8 mouse cellular contexts compared by ENCODE assay signal in the genomic region with DNA sequence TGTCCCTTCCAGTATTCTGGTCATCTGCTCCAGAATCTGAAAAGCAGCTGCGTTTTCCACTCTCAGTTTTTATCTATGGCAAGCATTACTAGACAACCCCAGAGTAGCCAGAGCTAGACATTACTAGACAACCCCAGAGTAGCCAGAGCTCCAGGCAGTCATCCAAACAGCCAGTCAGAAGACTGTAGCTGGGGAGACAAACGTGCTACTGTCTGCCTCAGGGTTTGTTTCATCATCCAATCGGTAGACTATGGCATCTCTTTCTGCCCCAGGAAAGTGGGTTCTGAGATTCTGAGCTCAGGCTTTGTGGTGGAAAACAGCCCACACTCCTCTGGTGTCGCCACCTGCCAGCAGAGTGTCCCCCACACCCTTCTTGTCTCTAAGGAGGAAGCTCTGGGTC. TPM values are rescaled to one million over a fixed set of nuclear protein-coding genes. Genes with fewer than 3 reads are reported as not detected.
DNase-seq lines count a peak whose midpoint lies in the region; ATAC-seq lines count a peak whose summit lies in the region.

No protein-coding gene starts in this region.

- H3K27ac ChIP-seq in embryonic facial prominence, embryonic 12.5 days: no peak overlapping the region
- no peak overlapping the region for H3K27ac ChIP-seq in heart, embryonic 11.5 days (ENCODE audit: low read depth, low read length)
- no peak overlapping the region for H3K27ac ChIP-seq in liver, embryonic 16.5 days (ENCODE audit: low read length)
- H3K27ac ChIP-seq in neural tube, embryonic 13.5 days (replicated peaks): peak overlapping the region; percentile 69

- 27% methylated on average over 4 of the region's 4 CpGs for WGBS in embryonic facial prominence, embryonic 12.5 days
- WGBS in heart, embryonic 11.5 days (ENCODE audit: insufficient replicate concordance): 28% methylated on average over 4 of the region's 4 CpGs
- WGBS in liver, embryonic 16.5 days (ENCODE audit: insufficient replicate concordance): 15% methylated on average over 4 of the region's 4 CpGs
- 31% methylated on average over 4 of the region's 4 CpGs for WGBS in neural tube, embryonic 13.5 days

- no peak for ATAC-seq in embryonic facial prominence, embryonic 12.5 days (ENCODE audit: insufficient number of reproducible peaks, insufficient read depth, low FRiP score, low TSS enrichment)
- no peak for ATAC-seq in heart, embryonic 11.5 days (replicated peaks; ENCODE audit: insufficient number of reproducible peaks, low FRiP score, low TSS enrichment)
- ATAC-seq in liver, embryonic 16.5 days (ENCODE audit: low read depth): peak; percentile 56
- ATAC-seq in neural tube, embryonic 13.5 days (ENCODE audit: low read depth): peak; percentile 74

- no peak overlapping the region for H3K9ac ChIP-seq in embryonic facial prominence, embryonic 12.5 days
- H3K9ac ChIP-seq in heart, embryonic 11.5 days (ENCODE audit: low read depth, low read length): no peak overlapping the region
- H3K9ac ChIP-seq in liver, embryonic 16.5 days (ENCODE audit: low read depth, low read length): no peak overlapping the region
- H3K9ac ChIP-seq in neural tube, embryonic 13.5 days: peak overlapping the region; percentile 57

- no peaks in the 10 kb centered on the region for H3K27me3 ChIP-seq in embryonic facial prominence, embryonic 12.5 days
- peaks cover 5% of the 10 kb centered on the region; the same call in 1 of the 2 replicates for H3K27me3 ChIP-seq in heart, embryonic 11.5 days (ENCODE audit: control insufficient read depth, insufficient read depth, low read length)
- H3K27me3 ChIP-seq in liver, embryonic 16.5 days (ENCODE audit: control insufficient read depth, insufficient read depth, low read depth, low read length): no peaks in the 10 kb centered on the region
- H3K27me3 ChIP-seq in neural tube, embryonic 13.5 days: no peaks in the 10 kb centered on the region

- H3K4me1 ChIP-seq in embryonic facial prominence, embryonic 12.5 days: no peaks in the 10 kb centered on the region
- H3K4me1 ChIP-seq in heart, embryonic 11.5 days (ENCODE audit: control insufficient read depth, insufficient read depth, low read length): no peaks in the 10 kb centered on the region
- H3K4me1 ChIP-seq in liver, embryonic 16.5 days (ENCODE audit: control insufficient read depth, low read depth, low read length): no peaks in the 10 kb centered on the region
- H3K4me1 ChIP-seq in neural tube, embryonic 13.5 days (replicated peaks): peaks cover 16% of the 10 kb centered on the region

- H3K36me3 ChIP-seq in embryonic facial prominence, embryonic 12.5 days: no peaks in the 10 kb centered on the region
- no peaks in the 10 kb centered on the region for H3K36me3 ChIP-seq in heart, embryonic 11.5 days (ENCODE audit: control insufficient read depth, insufficient read depth, low read length)
- no peaks in the 10 kb centered on the region for H3K36me3 ChIP-seq in liver, embryonic 16.5 days (ENCODE audit: control insufficient read depth, insufficient read depth)
- no peaks in the 10 kb centered on the region for H3K36me3 ChIP-seq in neural tube, embryonic 13.5 days

- H3K4me3 ChIP-seq in embryonic facial prominence, embryonic 12.5 days: 0 out of 2 replicates have a peak overlapping the region, but pooled peaks have one; percentile 3
- H3K4me3 ChIP-seq in heart, embryonic 11.5 days (ENCODE audit: low read depth, low read length): no peak overlapping the region
- H3K4me3 ChIP-seq in liver, embryonic 16.5 days (ENCODE audit: low read depth, low read length): no peak overlapping the region
- H3K4me3 ChIP-seq in neural tube, embryonic 13.5 days: peak overlapping the region; percentile 36

- H3K4me2 ChIP-seq in embryonic facial prominence, embryonic 12.5 days (replicated peaks): 0 out of 2 replicates have a peak overlapping the region, but pooled peaks have one; percentile 9
- peak overlapping the region; percentile 41 for H3K4me2 ChIP-seq in heart, embryonic 11.5 days
- no peak overlapping the region for H3K4me2 ChIP-seq in liver, embryonic 16.5 days (ENCODE audit: low read depth, low read length)
- peak overlapping the region; percentile 48 for H3K4me2 ChIP-seq in neural tube, embryonic 13.5 days

- peak; percentile 52 for DNase-seq in urinary bladder, postnatal 14 days (ENCODE audit: low spot score)
- DNase-seq in urinary bladder, adult 18-20 months (ENCODE audit: low spot score in 2 of 2): no peak
- peak; percentile 41 for DNase-seq in kidney, adult 9 months
- DNase-seq in yolk sac, embryonic 10.5 days (ENCODE audit: low spot score): no peak

- H3K9me3 ChIP-seq in embryonic facial prominence, embryonic 12.5 days: no peaks in the 10 kb centered on the region
- no peaks in the 10 kb centered on the region for H3K9me3 ChIP-seq in heart, embryonic 11.5 days (replicated peaks; ENCODE audit: control insufficient read depth, low read length)
- H3K9me3 ChIP-seq in liver, embryonic 16.5 days (replicated peaks; ENCODE audit: control insufficient read depth, low read length): no peaks in the 10 kb centered on the region
- no peaks in the 10 kb centered on the region for H3K9me3 ChIP-seq in neural tube, embryonic 13.5 days

RNA-seq across cellular contexts. Expression of a gene that starts 23.3 kb away (rescaled TPM):
- not detected in 2 replicates for polyA plus RNA-seq in embryonic facial prominence, embryonic 12.5 days (2016; fragmentation: Nextera tagmentation; extraction: Ambion mirVana)
- 0.10 TPM in 1 of 2 replicates, not detected in the other for polyA plus RNA-seq in heart, embryonic 11.5 days (2014; fragmentation: Nextera tagmentation; extraction: Ambion mirVana)
- 0.07 TPM in 1 of 2 replicates, not detected in the other for polyA plus RNA-seq in liver, embryonic 16.5 days (2015; fragmentation: Nextera tagmentation; extraction: Ambion mirVana)
- 0.08 TPM in 1 of 2 replicates, not detected in the other for polyA plus RNA-seq in neural tube, embryonic 13.5 days (2015; fragmentation: Nextera tagmentation; extraction: Ambion mirVana)

RNA-seq across cellular contexts. Expression of a gene that starts 33.4 kb away (rescaled TPM):
- not detected in 2 replicates for polyA plus RNA-seq in embryonic facial prominence, embryonic 12.5 days (2016; fragmentation: Nextera tagmentation; extraction: Ambion mirVana)
- not detected in 2 replicates for polyA plus RNA-seq in heart, embryonic 11.5 days (2014; fragmentation: Nextera tagmentation; extraction: Ambion mirVana)
- polyA plus RNA-seq in liver, embryonic 16.5 days (2015; fragmentation: Nextera tagmentation; extraction: Ambion mirVana): 0.09 and 0.13 TPM in 2 replicates
- polyA plus RNA-seq in neural tube, embryonic 13.5 days (2015; fragmentation: Nextera tagmentation; extraction: Ambion mirVana): not detected in 2 replicates

RNA-seq across cellular contexts. Expression of a gene that starts 45.0 kb away (rescaled TPM):
- not detected in 2 replicates for polyA plus RNA-seq in embryonic facial prominence, embryonic 12.5 days (2016; fragmentation: Nextera tagmentation; extraction: Ambion mirVana)
- polyA plus RNA-seq in heart, embryonic 11.5 days (2014; fragmentation: Nextera tagmentation; extraction: Ambion mirVana): not detected in 2 replicates
- polyA plus RNA-seq in liver, embryonic 16.5 days (2015; fragmentation: Nextera tagmentation; extraction: Ambion mirVana): not detected in 2 replicates
- polyA plus RNA-seq in neural tube, embryonic 13.5 days (2015; fragmentation: Nextera tagmentation; extraction: Ambion mirVana): not detected in 2 replicates

RNA-seq across cellular contexts. Expression of a gene that starts 54.0 kb away (rescaled TPM):
- 0.22 TPM in 1 of 2 replicates, not detected in the other for polyA plus RNA-seq in embryonic facial prominence, embryonic 12.5 days (2016; fragmentation: Nextera tagmentation; extraction: Ambion mirVana)
- polyA plus RNA-seq in heart, embryonic 11.5 days (2014; fragmentation: Nextera tagmentation; extraction: Ambion mirVana): 0.04 and 0.21 TPM in 2 replicates
- polyA plus RNA-seq in liver, embryonic 16.5 days (2015; fragmentation: Nextera tagmentation; extraction: Ambion mirVana): not detected in 2 replicates
- polyA plus RNA-seq in neural tube, embryonic 13.5 days (2015; fragmentation: Nextera tagmentation; extraction: Ambion mirVana): not detected in 2 replicates

Comparison
In these comparisons a context has a peak if more than half of its experiments do, and no peak if none do; other contexts are left out.
1. DNase-seq: peak in urinary bladder, postnatal 14 days (single experiment) and kidney, adult 9 months (single experiment); none in urinary bladder, adult 18-20 months (0 of 2) and yolk sac, embryonic 10.5 days (single experiment).
2. ATAC-seq: peak in liver, embryonic 16.5 days (single experiment) and neural tube, embryonic 13.5 days (single experiment); none in embryonic facial prominence, embryonic 12.5 days (single experiment) and heart, embryonic 11.5 days (single experiment).
3. H3K4me3 ChIP-seq: peak in embryonic facial prominence, embryonic 12.5 days (single experiment) and neural tube, embryonic 13.5 days (single experiment); none in heart, embryonic 11.5 days (single experiment) and liver, embryonic 16.5 days (single experiment).